Mouse (Mus musculus) right cerebral cortex, postnatal 14 days (tissue): ENCODE results near the gene Col28a1.
"Not testable (repeated sequence)": the region's sequence is repeated elsewhere in the genome, so short reads cannot be mapped to it uniquely, and the experiment has no call there.

Experiments used
- DNase-seq: peaks from one replicate; pipeline ENCODE4 v3.0.0; 2022

Col28a1 gene

GRCm38 (mm10) chr6:7982958-7983645 is 209.3 kb downstream of the Col28a1 start:
- DNase-seq = not testable (repeated sequence)

GRCm38 (mm10) chr6:7971020-7971760 is 221.2 kb downstream of the Col28a1 start:
- no peak for DNase-seq

- no peak for DNase-seq
Measured at GRCm38 (mm10) chr6:7969376-7969775, 223.0 kb downstream of the Col28a1 start.

GRCm38 (mm10) chr6:7965833-7966522 is 226.4 kb downstream of the Col28a1 start:
- no peak for DNase-seq

- no peak for DNase-seq
Measured at GRCm38 (mm10) chr6:7962749-7963148, 229.7 kb downstream of the Col28a1 start.

- no peak for DNase-seq
Measured at GRCm38 (mm10) chr6:7952208-7952607, 240.2 kb downstream of the Col28a1 start.

- no peak for DNase-seq
Measured at GRCm38 (mm10) chr6:7951778-7952177, 240.6 kb downstream of the Col28a1 start.
